Mouse (Mus musculus): ENCODE measurements around the gene Hmcn2. TPM values are rescaled to one million over a fixed set of nuclear protein-coding genes. Genes with fewer than 3 reads are reported as not detected.

Gene Hmcn2
- total RNA-seq, 2 experiments from 2014 or later = 21.6 to 36.8 TPM

DNA sequence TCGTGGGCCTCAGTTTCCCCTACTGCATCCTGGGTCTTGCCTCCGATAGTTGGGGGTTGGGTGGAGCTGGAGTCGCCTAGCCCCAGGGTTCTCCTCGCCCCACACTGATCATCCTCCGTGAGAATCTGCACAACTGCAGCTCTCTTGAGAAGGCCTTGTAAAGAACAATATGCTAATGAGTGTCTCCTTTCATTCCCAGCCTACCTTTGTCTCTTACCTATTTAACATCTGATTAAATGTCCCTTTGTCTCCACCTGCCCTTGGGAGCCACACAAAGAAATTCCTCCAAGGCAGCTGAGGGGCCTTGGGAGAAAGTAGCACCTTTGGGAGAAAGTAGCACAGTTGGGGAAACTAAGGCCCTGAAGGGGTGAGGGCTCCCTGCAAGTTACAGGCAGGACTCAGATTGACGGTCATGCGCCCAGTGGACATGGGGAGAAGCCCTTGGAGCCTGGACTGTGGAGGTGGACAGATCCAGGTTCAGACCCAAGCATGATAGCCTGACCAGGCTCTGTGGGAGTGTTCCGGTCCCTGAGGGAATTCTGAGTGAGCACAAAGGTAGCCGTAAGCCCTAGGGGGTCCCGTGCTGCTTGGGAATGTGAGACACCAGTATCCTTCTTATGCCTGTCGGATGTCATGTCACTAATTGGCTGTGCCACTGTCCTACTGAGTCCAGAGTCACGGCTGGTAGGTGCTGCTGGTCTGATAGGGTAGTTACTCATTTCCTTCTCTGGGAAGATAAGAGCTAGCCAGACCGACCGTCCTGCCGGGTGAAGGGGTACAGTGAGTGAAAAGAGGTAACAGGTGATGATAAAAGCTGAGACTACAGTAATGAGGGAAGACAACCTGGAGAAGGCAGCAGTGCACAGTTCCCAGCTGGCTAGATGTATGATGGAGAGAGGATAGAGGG is 188.7 kb downstream of the Hmcn2 start:
- intact Hi-C loops (cut with DNase I) = no loop called here
- no peak overlapping the region for H3K4me3 ChIP-seq
- TF ChIP-seq CTCF (IDR thresholded peaks at IDR 0.05) = no peak

DNA sequence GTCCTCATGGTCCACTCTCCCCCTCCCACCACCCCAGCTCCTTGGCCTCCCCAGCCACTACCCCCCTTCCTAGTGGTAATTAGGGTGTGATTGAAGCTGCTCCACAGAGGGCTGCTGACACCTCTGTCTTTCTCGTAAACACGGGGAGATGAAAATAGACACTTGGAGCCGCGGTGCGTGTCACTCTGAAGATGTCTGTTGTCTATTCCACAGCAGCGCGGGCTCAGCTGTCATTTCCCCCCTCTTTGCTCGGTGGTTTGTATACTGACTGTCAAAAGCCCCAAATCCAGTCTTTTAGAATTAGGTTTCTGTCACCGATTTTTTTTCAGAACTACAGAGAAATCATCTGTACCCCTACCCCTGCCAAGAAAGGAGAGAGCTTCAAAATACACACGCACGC is 191.3 kb downstream of the Hmcn2 start:
- no peak for DNase-seq
- intact Hi-C loops (cut with DNase I) = no loop called here
- H3K27ac ChIP-seq = no peak overlapping the region
- no peak for TF ChIP-seq CTCF (IDR thresholded peaks at IDR 0.05)
- H3K4me3 ChIP-seq = no peak overlapping the region

More for the DNA sequence above, 188.7 kb downstream of the Hmcn2 start:
- H3K27ac ChIP-seq = no peak overlapping the region
- no peak for DNase-seq

DNA sequence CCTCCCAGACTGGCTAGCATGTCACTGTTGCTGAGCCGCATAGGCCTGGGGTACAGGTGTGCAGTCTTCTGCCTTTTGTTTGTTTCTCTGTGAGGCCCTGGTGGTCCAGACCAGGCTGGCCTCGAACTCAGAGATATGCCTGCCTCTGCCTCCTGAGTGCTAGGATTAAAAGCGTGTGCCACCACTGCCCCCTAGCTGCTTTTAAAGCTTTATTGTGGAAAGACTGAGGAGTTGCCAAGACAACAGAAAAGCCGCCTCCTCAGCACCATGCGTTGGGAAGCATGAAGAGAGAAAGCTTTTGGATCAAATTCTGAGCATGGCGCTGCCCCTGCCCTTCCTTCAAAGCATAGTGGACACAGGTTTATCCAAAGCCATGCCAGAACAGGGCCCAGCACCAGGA is 194.6 kb downstream of the Hmcn2 start:
- no peak overlapping the region for H3K4me3 ChIP-seq
- H3K27ac ChIP-seq = no peak overlapping the region
- intact Hi-C loops (cut with DNase I) = no loop called here
- TF ChIP-seq CTCF (IDR thresholded peaks at IDR 0.05) = no peak
- DNase-seq = no peak

Other genes starting within 250 kb of the Hmcn2 start
- gene Fnbp1, start 172.4 kb upstream of the Hmcn2 start, total RNA-seq (2021) = 10 to 100 TPM in 1 of 2 experiments, 1 to 10 TPM in 1; 7.9 to 13.2 TPM
- gene Gpr107, start 162.1 kb upstream of the Hmcn2 start, total RNA-seq (2021) = 10 to 100 TPM; 24.5 to 29.0 TPM
- 1 to 10 TPM; 4.6 to 5.1 TPM for gene Ncs1, start 68.6 kb upstream of the Hmcn2 start, total RNA-seq (2021)
- 1 to 10 TPM; 2.6 to 3.9 TPM for gene Ass1, start 155.8 kb downstream of the Hmcn2 start, total RNA-seq (2021)